In genomic region chr12:24498841-24499485, GRCm38 (mm10) we compare ENCODE assay signal across 8 mouse cellular contexts. TPM values are rescaled to one million over a fixed set of nuclear protein-coding genes. Genes with fewer than 3 reads are reported as not detected.
A peak's percentile ranks its signal among the peaks of the same experiment; 100 is the strongest.
DNase-seq lines count a peak whose midpoint lies in the region; ATAC-seq and TF ChIP-seq lines count a peak whose summit lies in the region.
"Not testable (repeated sequence)": the region's sequence is repeated elsewhere in the genome, so short reads cannot be mapped to it uniquely, and the experiment has no call there.

No protein-coding gene starts in this region.

- not testable (repeated sequence) for TF ChIP-seq CTCF in ES-Bruce4 (IDR thresholded peaks at IDR 0.05; ENCODE audit: low read depth, low read length); small intestine, adult 2 months (IDR thresholded peaks at IDR 0.05; ENCODE audit: extremely low read depth, insufficient read length, insufficient replicate concordance, low read depth, low read length)

- H3K36me3 ChIP-seq in ES-Bruce4 (ENCODE audit: control insufficient read depth, insufficient read depth, low read length, poor library complexity, severe bottlenecking); forebrain, embryonic 14.5 days (ENCODE audit: control insufficient read depth, insufficient read depth, low read length); hindbrain, embryonic 10.5 days; kidney, embryonic 14.5 days (ENCODE audit: control insufficient read depth, insufficient read depth, low read length); liver, embryonic 13.5 days; midbrain, embryonic 10.5 days; small intestine, adult 2 months (ENCODE audit: control insufficient read depth, insufficient read depth, low read length): not testable (repeated sequence)

- not testable (repeated sequence) for TF ChIP-seq POLR2A in ES-Bruce4 (IDR thresholded peaks at IDR 0.05; ENCODE audit: insufficient read depth, low read length); small intestine, adult 2 months (IDR thresholded peaks at IDR 0.05; ENCODE audit: low read depth, low read length)

- H3K4me1 ChIP-seq in ES-Bruce4 (ENCODE audit: control insufficient read depth, insufficient read depth, low read length); forebrain, embryonic 14.5 days (ENCODE audit: control insufficient read depth, insufficient read depth, low read length); hindbrain, embryonic 10.5 days (replicated peaks); kidney, embryonic 14.5 days (ENCODE audit: control insufficient read depth, insufficient read depth, low read length); liver, embryonic 13.5 days (replicated peaks); midbrain, embryonic 10.5 days; small intestine, adult 2 months (ENCODE audit: control insufficient read depth, insufficient read depth, insufficient read length, low read length): not testable (repeated sequence)

- 5% methylated on average over 9 of the region's 9 CpGs for WGBS in forebrain, embryonic 14.5 days
- 5% methylated on average over 9 of the region's 9 CpGs for WGBS in hindbrain, embryonic 10.5 days
- WGBS in kidney, embryonic 14.5 days = 1% methylated on average over 9 of the region's 9 CpGs
- 3% methylated on average over 9 of the region's 9 CpGs for WGBS in liver, embryonic 13.5 days (ENCODE audit: insufficient replicate concordance)
- WGBS in midbrain, embryonic 10.5 days = 2% methylated on average over 9 of the region's 9 CpGs
- WGBS in small intestine, adult 2 months = 5% methylated on average over 9 of the region's 9 CpGs

- not testable (repeated sequence) for H3K27ac ChIP-seq in ES-Bruce4 (ENCODE audit: insufficient read depth, low read length); small intestine, adult 2 months (ENCODE audit: insufficient read depth, low read depth, low read length)
- 0 out of 2 replicates have a peak overlapping the region, but pooled peaks have one; percentile 27 for H3K27ac ChIP-seq in forebrain, embryonic 14.5 days (ENCODE audit: low read depth, low read length)
- H3K27ac ChIP-seq in hindbrain, embryonic 10.5 days = peak overlapping the region; percentile 91
- H3K27ac ChIP-seq in kidney, embryonic 14.5 days (ENCODE audit: low read depth, low read length) = peak overlapping the region; percentile 30; the same call in 1 of the 2 replicates
- peak overlapping the region; percentile 66; the same call in 1 of the 2 replicates for H3K27ac ChIP-seq in liver, embryonic 13.5 days
- peak overlapping the region; percentile 89 for H3K27ac ChIP-seq in midbrain, embryonic 10.5 days (replicated peaks)

- ATAC-seq in forebrain, embryonic 14.5 days = peak; percentile 21; the same call in 1 of the 2 replicates
- ATAC-seq in kidney, embryonic 14.5 days (ENCODE audit: low FRiP score, low TSS enrichment) = 0 out of 2 replicates have a peak, but pooled peaks have one; percentile 21
- ATAC-seq in liver, embryonic 13.5 days (ENCODE audit: low read depth) = peak; percentile 51

- H3K9ac ChIP-seq in ES-Bruce4 (ENCODE audit: low read depth, poor library complexity, severe bottlenecking) = peak overlapping the region; percentile 24
- H3K9ac ChIP-seq in forebrain, embryonic 14.5 days (ENCODE audit: low read length) = peak overlapping the region; percentile 71
- H3K9ac ChIP-seq in kidney, embryonic 14.5 days (ENCODE audit: low read depth, low read length) = peak overlapping the region; percentile 67
- peak overlapping the region; percentile 79 for H3K9ac ChIP-seq in liver, embryonic 13.5 days

- DNase-seq in embryo, embryonic 11.5 days (ENCODE audit: low read depth, low spot score) = peak; percentile 2
- not testable (repeated sequence) for DNase-seq in forebrain, embryonic 14.5 days (ENCODE audit: low spot score); hindbrain, embryonic 10.5 days (ENCODE audit: low spot score); liver, embryonic 13.5 days; midbrain, embryonic 10.5 days (ENCODE audit: low spot score)

- peak overlapping the region; percentile 79 for H3K4me3 ChIP-seq in ES-Bruce4 (ENCODE audit: low read depth, low read length)
- peak overlapping the region; percentile 57 for H3K4me3 ChIP-seq in forebrain, embryonic 14.5 days (ENCODE audit: low read depth, low read length)
- peak overlapping the region; percentile 72 for H3K4me3 ChIP-seq in hindbrain, embryonic 10.5 days
- H3K4me3 ChIP-seq in kidney, embryonic 14.5 days (ENCODE audit: low read length) = peak overlapping the region; percentile 78
- H3K4me3 ChIP-seq in liver, embryonic 13.5 days (replicated peaks) = peak overlapping the region; percentile 75
- H3K4me3 ChIP-seq in midbrain, embryonic 10.5 days = peak overlapping the region; percentile 81
- H3K4me3 ChIP-seq in small intestine, adult 2 months (ENCODE audit: low read depth, low read length) = peak overlapping the region; percentile 72

- TF ChIP-seq EP300 in ES-Bruce4 (IDR thresholded peaks at IDR 0.05; ENCODE audit: insufficient read depth, low read depth, low read length) = not testable (repeated sequence)

- H3K4me2 ChIP-seq in forebrain, embryonic 14.5 days (ENCODE audit: low read length) = peak overlapping the region; percentile 50
- H3K4me2 ChIP-seq in kidney, embryonic 14.5 days (replicated peaks; ENCODE audit: low read depth, low read length) = peak overlapping the region; percentile 45
- H3K4me2 ChIP-seq in liver, embryonic 13.5 days = peak overlapping the region; percentile 69

- H3K27me3 ChIP-seq in ES-Bruce4 (ENCODE audit: control insufficient read depth, insufficient read depth, low read length, poor library complexity, severe bottlenecking); forebrain, embryonic 14.5 days (replicated peaks; ENCODE audit: control insufficient read depth, insufficient read depth, low read length); hindbrain, embryonic 10.5 days (ENCODE audit: insufficient read depth, poor library complexity, severe bottlenecking); kidney, embryonic 14.5 days (ENCODE audit: control insufficient read depth, insufficient read depth, low read length); liver, embryonic 13.5 days; midbrain, embryonic 10.5 days (ENCODE audit: low read depth, poor library complexity, severe bottlenecking); small intestine, adult 2 months (ENCODE audit: control insufficient read depth, insufficient read depth, low read length): not testable (repeated sequence)

- H3K9me3 ChIP-seq in ES-Bruce4 (replicated peaks; ENCODE audit: control insufficient read depth, insufficient read depth, low read length, poor library complexity, severe bottlenecking); forebrain, embryonic 14.5 days (replicated peaks; ENCODE audit: control insufficient read depth, low read length); hindbrain, embryonic 10.5 days; kidney, embryonic 14.5 days (ENCODE audit: control insufficient read depth, low read length); liver, embryonic 13.5 days (replicated peaks); midbrain, embryonic 10.5 days (replicated peaks): not testable (repeated sequence)

RNA-seq across cellular contexts. Expression of gene Taf1b, which starts 0.8 kb away (rescaled TPM):
- polyA plus RNA-seq in ES-Bruce4 (2011; ENCODE audit: insufficient read depth, insufficient read length, low read depth, missing spikeins) = 34.2 and 35.9 TPM in 2 replicates
- polyA plus RNA-seq in forebrain, embryonic 14.5 days (2014; fragmentation: Nextera tagmentation; extraction: Ambion mirVana) = 40.6 and 48.1 TPM in 2 replicates
- 26.2 and 31.1 TPM in 2 replicates for polyA plus RNA-seq in hindbrain, embryonic 10.5 days (2016; fragmentation: Nextera tagmentation; extraction: Ambion mirVana)
- polyA plus RNA-seq in kidney, embryonic 14.5 days (2014; fragmentation: Nextera tagmentation; extraction: Ambion mirVana) = 29.1 and 34.3 TPM in 2 replicates
- polyA plus RNA-seq in liver, embryonic 13.5 days (2015; fragmentation: Nextera tagmentation; extraction: Ambion mirVana) = 11.8 and 14.5 TPM in 2 replicates
- polyA plus RNA-seq in midbrain, embryonic 10.5 days (2016; fragmentation: Nextera tagmentation; extraction: Ambion mirVana) = 30.2 and 30.3 TPM in 2 replicates
- 0.79 and 1.9 TPM in 2 replicates for polyA plus RNA-seq in small intestine, adult 2 months (2012; rRNA removed)

Comparison
In these comparisons a context has a peak if more than half of its experiments do, and no peak if none do; other contexts are left out.
1. H3K9ac ChIP-seq: peak in every context shown above with its lines; median percentile 79 in liver, embryonic 13.5 days; 71 in forebrain, embryonic 14.5 days; 67 in kidney, embryonic 14.5 days; 24 in ES-Bruce4.